Mouse (Mus musculus) liver, adult 2 months (tissue): ENCODE measurements around the gene Gstm3.

ENCODE experiments used
- CTCF ChIP-seq: fragments of 200-500 bp; IDR thresholded peaks from 2 replicates; pipeline ENCODE4 v1.5.1; 2011; ENCODE audit warnings: low read depth, low read length, control low read depth
- POLR2A ChIP-seq: fragments of 200-500 bp; IDR thresholded peaks from 2 replicates; pipeline ENCODE4 v1.6.1; 2011; ENCODE audit warnings: low read length, control low read depth; ENCODE audit not compliant: insufficient read depth; ENCODE audit errors: extremely low read depth

- TF ChIP-seq POLR2A (no peak), CTCF (no peak)
Observed at GRCm38 (mm10) chr3:107974237-107974636, 5.2 kb upstream of the Gstm3 start.
